Mouse (Mus musculus): ENCODE data around the gene Lrrn2. TPM values are rescaled to one million over a fixed set of nuclear protein-coding genes. Genes with fewer than 3 reads are reported as not detected.
"Not testable (repeated sequence)": the region's sequence is repeated elsewhere in the genome, so short reads cannot be mapped to it uniquely, and the experiment has no call there.

The Lrrn2 gene
- total and polyA plus RNA-seq, 2 experiments from 2014 or later: 44.6 to 90.9 TPM

GRCm38 (mm10) chr1:132964691-132965090, 84.6 kb downstream of the Lrrn2 start:
- H3K27ac ChIP-seq (ENCODE audit: low read depth, low read length): no peak overlapping the region
- H3K9ac ChIP-seq: no peak overlapping the region
- whole genome bisulfite sequencing: 90% methylated on average over 4 of the region's 4 CpGs

GRCm38 (mm10) chr1:132968659-132969058, 88.6 kb downstream of the Lrrn2 start:
- Histone ChIP-seq H3K27ac (ENCODE audit: low read depth, low read length) (no peak overlapping the region), H3K4me2 (ENCODE audit: low read depth) (no peak overlapping the region), H3K9me3 (ENCODE audit: low read length) (no peaks in the 10 kb centered on the region), H3K36me3 (ENCODE audit: insufficient read depth) (no peaks in the 10 kb centered on the region), H3K9ac (no peak overlapping the region), H3K4me3 (ENCODE audit: low read depth, low read length) (no peak overlapping the region), H3K27me3 (ENCODE audit: insufficient read depth, low read length) (no peaks in the 10 kb centered on the region), H3K4me1 (ENCODE audit: insufficient read depth) (no peaks in the 10 kb centered on the region)
- TF ChIP-seq CTCF (IDR thresholded peaks at IDR 0.05; ENCODE audit: low read depth): peak; percentile 81
- ATAC-seq (no peak), DNase-seq (peak; percentile 60)
- 31% methylated on average over 6 of the region's 6 CpGs for WGBS

More at GRCm38 (mm10) chr1:132964691-132965090, 84.6 kb downstream of the Lrrn2 start:
- Histone ChIP-seq H3K4me1 (ENCODE audit: insufficient read depth) (no peaks in the 10 kb centered on the region), H3K36me3 (ENCODE audit: insufficient read depth) (no peaks in the 10 kb centered on the region), H3K9me3 (ENCODE audit: low read length) (no peaks in the 10 kb centered on the region), H3K4me2 (ENCODE audit: low read depth) (no peak overlapping the region), H3K27me3 (ENCODE audit: insufficient read depth, low read length) (no peaks in the 10 kb centered on the region), H3K4me3 (ENCODE audit: low read depth, low read length) (no peak overlapping the region)
- ATAC-seq (no peak), DNase-seq (no peak)
- no peak for TF ChIP-seq CTCF (IDR thresholded peaks at IDR 0.05; ENCODE audit: low read depth)

GRCm38 (mm10) chr1:132977402-132977801, 97.3 kb downstream of the Lrrn2 start:
- no peak for DNase-seq

GRCm38 (mm10) chr1:132981232-132981631, 101.2 kb downstream of the Lrrn2 start:
- H3K27ac ChIP-seq (ENCODE audit: low read depth, low read length): no peak overlapping the region
- no peak for ATAC-seq

More at GRCm38 (mm10) chr1:132977402-132977801, 97.3 kb downstream of the Lrrn2 start:
- Histone ChIP-seq H3K4me1 (ENCODE audit: insufficient read depth) (no peaks in the 10 kb centered on the region), H3K27ac (ENCODE audit: low read depth, low read length) (no peak overlapping the region), H3K36me3 (ENCODE audit: insufficient read depth) (no peaks in the 10 kb centered on the region), H3K9me3 (ENCODE audit: low read length) (no peaks in the 10 kb centered on the region), H3K4me2 (ENCODE audit: low read depth) (no peak overlapping the region), H3K9ac (no peak overlapping the region), H3K27me3 (ENCODE audit: insufficient read depth, low read length) (no peaks in the 10 kb centered on the region), H3K4me3 (ENCODE audit: low read depth, low read length) (no peak overlapping the region)
- TF ChIP-seq CTCF (IDR thresholded peaks at IDR 0.05; ENCODE audit: low read depth): no peak
- WGBS: 88% methylated on average over 1 of the region's 1 CpGs
- ATAC-seq: no peak

GRCm38 (mm10) chr1:132982728-132983127, 102.7 kb downstream of the Lrrn2 start:
- peaks cover 14% of the 10 kb centered on the region for H3K36me3 ChIP-seq (ENCODE audit: insufficient read depth)
- no peaks in the 10 kb centered on the region for H3K9me3 ChIP-seq (ENCODE audit: low read length)
- peak; percentile 91 for TF ChIP-seq CTCF (IDR thresholded peaks at IDR 0.05; ENCODE audit: low read depth)
- H3K4me2 ChIP-seq (ENCODE audit: low read depth): no peak overlapping the region
- ATAC-seq (peak; percentile 90), DNase-seq (peak; percentile 88)
- no peak overlapping the region for H3K4me3 ChIP-seq (ENCODE audit: low read depth, low read length)
- H3K4me1 ChIP-seq (ENCODE audit: insufficient read depth): no peaks in the 10 kb centered on the region
- no peak overlapping the region for H3K27ac ChIP-seq (ENCODE audit: low read depth, low read length)
- WGBS: 61% methylated on average over 7 of the region's 7 CpGs
- H3K27me3 ChIP-seq (ENCODE audit: insufficient read depth, low read length): no peaks in the 10 kb centered on the region
- H3K9ac ChIP-seq: no peak overlapping the region

More at GRCm38 (mm10) chr1:132981232-132981631, 101.2 kb downstream of the Lrrn2 start:
- H3K27me3 ChIP-seq (ENCODE audit: insufficient read depth, low read length): no peaks in the 10 kb centered on the region
- no peaks in the 10 kb centered on the region for H3K4me1 ChIP-seq (ENCODE audit: insufficient read depth)
- H3K4me3 ChIP-seq (ENCODE audit: low read depth, low read length): no peak overlapping the region
- no peak overlapping the region for H3K9ac ChIP-seq
- TF ChIP-seq CTCF (IDR thresholded peaks at IDR 0.05; ENCODE audit: low read depth): no peak
- WGBS: 94% methylated on average over 6 of the region's 6 CpGs
- H3K36me3 ChIP-seq (ENCODE audit: insufficient read depth): peaks cover 13% of the 10 kb centered on the region
- no peak for DNase-seq
- H3K9me3 ChIP-seq (ENCODE audit: low read length): no peaks in the 10 kb centered on the region
- no peak overlapping the region for H3K4me2 ChIP-seq (ENCODE audit: low read depth)

GRCm38 (mm10) chr1:132988556-132989459, 108.7 kb downstream of the Lrrn2 start:
- not testable (repeated sequence) for H3K4me2 ChIP-seq (ENCODE audit: low read depth); H3K4me1 ChIP-seq (ENCODE audit: insufficient read depth); H3K4me3 ChIP-seq (ENCODE audit: low read depth, low read length); ATAC-seq; H3K9ac ChIP-seq; H3K9me3 ChIP-seq (ENCODE audit: low read length); H3K27me3 ChIP-seq (ENCODE audit: insufficient read depth, low read length); DNase-seq; H3K27ac ChIP-seq (ENCODE audit: low read depth, low read length)
- H3K36me3 ChIP-seq (ENCODE audit: insufficient read depth): peaks cover 53% of the 10 kb centered on the region
- 89% methylated on average over 12 of the region's 12 CpGs for WGBS

Small RNA genes within 50 kb of the gene (microRNA-seq; reads per million reads assigned to microRNA genes)
- 0 reads per million in 2 experiments for gene Gm44300

Other genes with a start within 250 kb of the Lrrn2 start
- 42.2 and 55.2 TPM in 2 replicates for gene Nfasc, start 138.5 kb upstream of the Lrrn2 start, total RNA-seq (2014; rRNA removed)
- 21.4 and 32.7 TPM in 2 replicates for gene Nfasc, start 138.5 kb upstream of the Lrrn2 start, polyA plus RNA-seq (2015; fragmentation: Nextera tagmentation; extraction: Ambion mirVana)
- gene Mdm4, start 150.3 kb downstream of the Lrrn2 start, total RNA-seq (2014; rRNA removed): 60.4 and 74.8 TPM in 2 replicates
- 22.2 and 27.4 TPM in 2 replicates for gene Mdm4, start 150.3 kb downstream of the Lrrn2 start, polyA plus RNA-seq (2015; fragmentation: Nextera tagmentation; extraction: Ambion mirVana)
- gene Pik3c2b, start 165.4 kb downstream of the Lrrn2 start, total RNA-seq (2014; rRNA removed): 17.1 and 18.3 TPM in 2 replicates
- gene Pik3c2b, start 165.4 kb downstream of the Lrrn2 start, polyA plus RNA-seq (2015; fragmentation: Nextera tagmentation; extraction: Ambion mirVana): 5.7 and 7.2 TPM in 2 replicates

Data from forebrain, postnatal 0 days (tissue).